Mouse (Mus musculus): ENCODE results near the gene D6Ertd527e. TPM values are rescaled to one million over a fixed set of nuclear protein-coding genes. Genes with fewer than 3 reads are reported as not detected.
A peak's percentile ranks its signal among the peaks of the same experiment; 100 is the strongest.

Gene D6Ertd527e
- total and polyA plus RNA-seq, 2 experiments from 2014 or later: 0.07 TPM; not detected in 1

GRCm38 (mm10) chr6:87111493-87111892, 6.9 kb downstream of the D6Ertd527e start:
- Histone ChIP-seq H3K4me3 (ENCODE audit: low read depth, low read length) (no peak overlapping the region), H3K27me3 (ENCODE audit: insufficient read depth, low read length) (no peaks in the 10 kb centered on the region), H3K27ac (ENCODE audit: low read depth, low read length) (no peak overlapping the region), H3K36me3 (ENCODE audit: insufficient read depth) (no peaks in the 10 kb centered on the region), H3K4me1 (ENCODE audit: insufficient read depth) (no peaks in the 10 kb centered on the region), H3K9ac (no peak overlapping the region), H3K4me2 (ENCODE audit: low read depth) (no peak overlapping the region), H3K9me3 (ENCODE audit: low read length) (no peaks in the 10 kb centered on the region)
- WGBS: 86% methylated on average over 1 of the region's 1 CpGs
- ATAC-seq: peak; percentile 82
- TF ChIP-seq CTCF (IDR thresholded peaks at IDR 0.05; ENCODE audit: low read depth): no peak
- DNase-seq: peak; percentile 19

GRCm38 (mm10) chr6:87112125-87112524, 7.6 kb downstream of the D6Ertd527e start:
- H3K27ac ChIP-seq (ENCODE audit: low read depth, low read length): no peak overlapping the region
- H3K9me3 ChIP-seq (ENCODE audit: low read length): no peaks in the 10 kb centered on the region
- H3K4me2 ChIP-seq (ENCODE audit: low read depth): no peak overlapping the region
- no peak for TF ChIP-seq CTCF (IDR thresholded peaks at IDR 0.05; ENCODE audit: low read depth)
- H3K9ac ChIP-seq: no peak overlapping the region
- no peak overlapping the region for H3K4me3 ChIP-seq (ENCODE audit: low read depth, low read length)
- no peaks in the 10 kb centered on the region for H3K27me3 ChIP-seq (ENCODE audit: insufficient read depth, low read length)
- H3K4me1 ChIP-seq (ENCODE audit: insufficient read depth): no peaks in the 10 kb centered on the region
- ATAC-seq: no peak
- DNase-seq: no peak
- no peaks in the 10 kb centered on the region for H3K36me3 ChIP-seq (ENCODE audit: insufficient read depth)
- WGBS: 72% methylated on average over 6 of the region's 6 CpGs

GRCm38 (mm10) chr6:87115981-87116380, 11.4 kb downstream of the D6Ertd527e start:
- no peaks in the 10 kb centered on the region for H3K36me3 ChIP-seq (ENCODE audit: insufficient read depth)
- no peak overlapping the region for H3K27ac ChIP-seq (ENCODE audit: low read depth, low read length)
- H3K27me3 ChIP-seq (ENCODE audit: insufficient read depth, low read length): no peaks in the 10 kb centered on the region
- H3K9me3 ChIP-seq (ENCODE audit: low read length): no peaks in the 10 kb centered on the region
- H3K9ac ChIP-seq: no peak overlapping the region
- no peak overlapping the region for H3K4me2 ChIP-seq (ENCODE audit: low read depth)
- WGBS: 79% methylated on average over 2 of the region's 2 CpGs
- no peak for ATAC-seq
- no peak overlapping the region for H3K4me3 ChIP-seq (ENCODE audit: low read depth, low read length)
- TF ChIP-seq CTCF (IDR thresholded peaks at IDR 0.05; ENCODE audit: low read depth): no peak
- no peak for DNase-seq
- H3K4me1 ChIP-seq (ENCODE audit: insufficient read depth): no peaks in the 10 kb centered on the region

GRCm38 (mm10) chr6:87116596-87116995, 12.1 kb downstream of the D6Ertd527e start:
- Histone ChIP-seq H3K4me3 (ENCODE audit: low read depth, low read length) (no peak overlapping the region), H3K9ac (no peak overlapping the region), H3K36me3 (ENCODE audit: insufficient read depth) (no peaks in the 10 kb centered on the region), H3K9me3 (ENCODE audit: low read length) (no peaks in the 10 kb centered on the region), H3K4me2 (ENCODE audit: low read depth) (no peak overlapping the region), H3K27ac (ENCODE audit: low read depth, low read length) (no peak overlapping the region), H3K27me3 (ENCODE audit: insufficient read depth, low read length) (no peaks in the 10 kb centered on the region), H3K4me1 (ENCODE audit: insufficient read depth) (no peaks in the 10 kb centered on the region)
- TF ChIP-seq CTCF (IDR thresholded peaks at IDR 0.05; ENCODE audit: low read depth): no peak
- no peak for DNase-seq
- WGBS: 83% methylated on average over 7 of the region's 7 CpGs
- no peak for ATAC-seq

GRCm38 (mm10) chr6:87119066-87119837, 14.7 kb downstream of the D6Ertd527e start:
- ATAC-seq (no peak), DNase-seq (no peak)
- Histone ChIP-seq H3K27ac (ENCODE audit: low read depth, low read length) (no peak overlapping the region), H3K9me3 (ENCODE audit: low read length) (no peaks in the 10 kb centered on the region), H3K4me1 (ENCODE audit: insufficient read depth) (no peaks in the 10 kb centered on the region), H3K36me3 (ENCODE audit: insufficient read depth) (no peaks in the 10 kb centered on the region), H3K4me3 (ENCODE audit: low read depth, low read length) (no peak overlapping the region), H3K4me2 (ENCODE audit: low read depth) (no peak overlapping the region), H3K9ac (no peak overlapping the region), H3K27me3 (ENCODE audit: insufficient read depth, low read length) (no peaks in the 10 kb centered on the region)
- TF ChIP-seq CTCF (IDR thresholded peaks at IDR 0.05; ENCODE audit: low read depth): no peak
- WGBS: 93% methylated on average over 20 of the region's 20 CpGs

- Histone ChIP-seq H3K27ac (ENCODE audit: low read depth, low read length) (no peak overlapping the region), H3K9ac (no peak overlapping the region), H3K9me3 (ENCODE audit: low read length) (no peaks in the 10 kb centered on the region), H3K36me3 (ENCODE audit: insufficient read depth) (no peaks in the 10 kb centered on the region), H3K27me3 (ENCODE audit: insufficient read depth, low read length) (no peaks in the 10 kb centered on the region), H3K4me3 (ENCODE audit: low read depth, low read length) (no peak overlapping the region), H3K4me2 (ENCODE audit: low read depth) (no peak overlapping the region), H3K4me1 (ENCODE audit: insufficient read depth) (no peaks in the 10 kb centered on the region)
- WGBS: 83% methylated on average over 4 of the region's 4 CpGs
- DNase-seq (no peak), ATAC-seq (no peak)
- no peak for TF ChIP-seq CTCF (IDR thresholded peaks at IDR 0.05; ENCODE audit: low read depth)
Measured at GRCm38 (mm10) chr6:87119975-87120374, 15.4 kb downstream of the D6Ertd527e start.

- Histone ChIP-seq H3K4me1 (ENCODE audit: insufficient read depth) (no peaks in the 10 kb centered on the region), H3K27ac (ENCODE audit: low read depth, low read length) (no peak overlapping the region), H3K27me3 (ENCODE audit: insufficient read depth, low read length) (no peaks in the 10 kb centered on the region), H3K4me3 (ENCODE audit: low read depth, low read length) (no peak overlapping the region), H3K4me2 (ENCODE audit: low read depth) (no peak overlapping the region), H3K36me3 (ENCODE audit: insufficient read depth) (no peaks in the 10 kb centered on the region), H3K9ac (no peak overlapping the region), H3K9me3 (ENCODE audit: low read length) (no peaks in the 10 kb centered on the region)
- WGBS: 86% methylated on average over 6 of the region's 6 CpGs
- DNase-seq (no peak), ATAC-seq (no peak)
- TF ChIP-seq CTCF (IDR thresholded peaks at IDR 0.05; ENCODE audit: low read depth): peak; percentile 21; the same call in 1 of the 2 replicates
Measured at GRCm38 (mm10) chr6:87120661-87121060, 16.1 kb downstream of the D6Ertd527e start.

Data from forebrain, postnatal 0 days (tissue).